In the genomic region with DNA sequence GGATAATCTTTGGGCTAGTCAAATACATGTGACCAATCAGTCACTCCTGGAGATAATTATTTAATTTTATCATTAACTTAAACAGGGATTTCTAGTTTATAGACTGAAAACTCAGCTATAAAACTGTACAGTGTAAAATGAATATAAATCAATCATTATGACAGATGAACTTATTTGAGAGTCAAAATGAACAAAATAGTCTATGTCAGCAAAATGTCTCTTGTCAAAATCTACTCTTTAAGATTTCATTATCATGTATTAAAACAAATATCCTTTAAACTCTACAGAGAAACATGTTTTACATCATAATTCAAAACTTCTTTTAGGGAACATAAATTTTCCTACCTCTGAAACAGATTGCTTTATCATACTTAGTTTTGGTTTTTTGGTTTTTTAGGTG, we compare ENCODE assay signal across 22 mouse cellular contexts. TPM values are rescaled to one million over a fixed set of nuclear protein-coding genes. Genes with fewer than 3 reads are reported as not detected.
A peak's percentile ranks its signal among the peaks of the same experiment; 100 is the strongest.
DNase-seq lines count a peak whose midpoint lies in the region; TF ChIP-seq lines count a peak whose summit lies in the region.
"Had no signal": no experiment of that assay in that cellular context is flagged by ENCODE, and none has a peak within 500 bp of the region (broad histone marks: within the 10 kb centered on the region; RNA-seq: fewer than 3 reads in every experiment).

No protein-coding gene starts in this region.

- H3K9me3 ChIP-seq in CH12.LX (replicated peaks; ENCODE audit: low read length) (no peaks in the 10 kb centered on the region), ES-E14 (ENCODE audit: control insufficient read depth, insufficient read depth, low read depth, low read length) (no peaks in the 10 kb centered on the region), MEL (replicated peaks; ENCODE audit: insufficient read depth, low read length) (no peaks in the 10 kb centered on the region)
- H3K9me3 ChIP-seq: G1E had no signal

- H3K36me3 ChIP-seq in CH12.LX (replicated peaks in 1 of 2; ENCODE audit: control insufficient read depth in 1 of 2, insufficient read depth in 1 of 2, low read length in 1 of 2), result no peaks in the 10 kb centered on the region
- H3K36me3 ChIP-seq in ES-E14 (ENCODE audit: control insufficient read depth, insufficient read depth, low read length, poor library complexity, severe bottlenecking), result no peaks in the 10 kb centered on the region
- peaks cover 0 to 4% of the 10 kb centered on the region in 2 experiments; a peak in 3 of 4 replicates for H3K36me3 ChIP-seq in MEL (ENCODE audit: control insufficient read depth in 1 of 2, insufficient read depth in 2 of 2, low read length in 2 of 2)
- H3K36me3 ChIP-seq: G1E had no signal

- in situ Hi-C loops in CH12.LX (cut with MboI; ENCODE audit: low pct_ligation_motif_present, low pct_unique_long_range_greater_than_20kb, low sequenced_read_pairs) (no loop called here), ES-E14 (cut with MboI; ENCODE audit: low sequenced_read_pairs in 2 of 2, unreplicated experiment in 2 of 2) (no loop called here)

- H3K27me3 ChIP-seq in CH12.LX (replicated peaks) (no peaks in the 10 kb centered on the region), MEL (ENCODE audit: control insufficient read depth in 1 of 2, insufficient read depth in 2 of 2, low read length in 2 of 2) (no peaks in the 10 kb centered on the region)
- H3K27me3 ChIP-seq: Patski had no signal

- H3K9ac ChIP-seq in CH12.LX (ENCODE audit: insufficient read depth, low read depth), result no peak overlapping the region
- H3K9ac ChIP-seq in ES-E14 (ENCODE audit: insufficient read depth, low read depth, low read length, poor library complexity, severe bottlenecking), result no peak overlapping the region
- no peak overlapping the region for H3K9ac ChIP-seq in MEL (ENCODE audit: control insufficient read depth, low read depth, low read length, poor library complexity, severe bottlenecking)

- TF ChIP-seq EP300 in CH12.LX (IDR thresholded peaks at IDR 0.05; ENCODE audit: low read length) (no peak), MEL (IDR thresholded peaks at IDR 0.05; ENCODE audit: low read depth in 1 of 2, low read length in 2 of 2) (no peak)

- H3K79me2 ChIP-seq in CH12.LX (replicated peaks; ENCODE audit: control insufficient read depth, extremely low read depth, insufficient read depth, poor library complexity, severe bottlenecking), result no peaks in the 10 kb centered on the region
- peaks cover 4% of the 10 kb centered on the region; the same call in 1 of the 2 replicates for H3K79me2 ChIP-seq in MEL (ENCODE audit: control insufficient read depth, insufficient read depth, low read length, poor library complexity)

- TF ChIP-seq CTCF in CH12.LX (conservative IDR thresholded peaks at IDR 0.05 in 1 of 2, IDR thresholded peaks at IDR 0.05 in 1 of 2; ENCODE audit: low read depth in 2 of 2, low read length in 2 of 2), result no peak
- no peak for TF ChIP-seq CTCF in MEL (IDR thresholded peaks at IDR 0.05 in 2 of 3, conservative IDR thresholded peaks at IDR 0.05 in 1 of 3; ENCODE audit: control insufficient read depth in 1 of 3, insufficient read depth in 1 of 3, low read depth in 2 of 3, low read length in 3 of 3, poor library complexity in 1 of 3, severe bottlenecking in 1 of 3)

- TF ChIP-seq RAD21 in CH12.LX (IDR thresholded peaks at IDR 0.05; ENCODE audit: low read depth, low read length) (no peak), MEL (IDR thresholded peaks at IDR 0.05; ENCODE audit: low read depth, low read length) (no peak)

- dilution Hi-C loops in CH12.LX (cut with MboI; ENCODE audit: extremely low pct_ligation_motif_present, extremely low pct_unique_long_range_greater_than_20kb, low sequenced_read_pairs), result no loop called here

- H3K4me2 ChIP-seq in CH12.LX (ENCODE audit: insufficient read depth, low read depth, poor library complexity, severe bottlenecking), result no peak overlapping the region

- TF ChIP-seq POLR2A in CH12.LX (IDR thresholded peaks at IDR 0.05; ENCODE audit: low read depth, low read length), result no peak
- TF ChIP-seq POLR2A in MEL (IDR thresholded peaks at IDR 0.05; ENCODE audit: control insufficient read depth in 1 of 2, insufficient read depth in 1 of 2, low read depth in 1 of 2, low read length in 2 of 2, poor library complexity in 1 of 2), result no peak

- no peak for DNase-seq in CH12.LX (ENCODE audit: extremely low read depth)
- DNase-seq in ES-E14 (ENCODE audit: low read depth, low spot score), result no peak
- DNase-seq in MEL (ENCODE audit: low read depth, low spot score), result no peak
- DNase-seq in Muller cell, postnatal 12 days (ENCODE audit: inconsistent ontology term), result no peak
- no peak for DNase-seq in gastrocnemius, postnatal 10 days
- no peak for DNase-seq in cerebellum, postnatal 4 days (ENCODE audit: low spot score in 2 of 2)
- DNase-seq: adrenal gland, adult 2 months; adrenal gland, adult 8-10 months; adrenal gland, postnatal 10 days; adrenal gland, postnatal 14 days; adrenal gland, postnatal 25 days; adrenal gland, postnatal 36 days; B cell, adult 2 months; cerebellum, adult 11 months; cerebellum, adult 11-12 months; cerebellum, adult 18-20 months; cerebellum, adult 2 months; cerebellum, adult 8-10 months; cerebellum, adult 9-10 months; cerebellum, adult 9-11 months had no signal

- no peak overlapping the region for H3K4me3 ChIP-seq in CH12.LX (replicated peaks in 1 of 3; ENCODE audit: low read depth in 2 of 3, low read length in 2 of 3, poor library complexity in 1 of 3)
- H3K4me3 ChIP-seq in ES-E14 (ENCODE audit: insufficient read depth in 1 of 2, low read depth in 1 of 2, low read length in 2 of 2, poor library complexity in 1 of 2, severe bottlenecking in 1 of 2), result no peak overlapping the region
- no peak overlapping the region for H3K4me3 ChIP-seq in MEL (ENCODE audit: control insufficient read depth in 1 of 2, insufficient read depth in 1 of 2, low read depth in 2 of 2, low read length in 2 of 2)

- H3K4me1 ChIP-seq in CH12.LX (ENCODE audit: control insufficient read depth in 1 of 2, insufficient read depth in 2 of 2), result no peaks in the 10 kb centered on the region
- no peaks in the 10 kb centered on the region for H3K4me1 ChIP-seq in ES-E14 (ENCODE audit: control insufficient read depth in 2 of 2, insufficient read depth in 2 of 2, low read length in 2 of 2, poor library complexity in 1 of 2)
- H3K4me1 ChIP-seq in MEL (ENCODE audit: control insufficient read depth in 1 of 2, insufficient read depth in 2 of 2, low read length in 2 of 2), result no peaks in the 10 kb centered on the region; a peak in 1 of 4 replicates

- no peak overlapping the region for H3K27ac ChIP-seq in CH12.LX (ENCODE audit: insufficient read depth, low read depth)
- no peak overlapping the region for H3K27ac ChIP-seq in ES-E14 (ENCODE audit: insufficient read depth, low read depth, low read length, poor library complexity, severe bottlenecking)
- H3K27ac ChIP-seq in MEL (ENCODE audit: control insufficient read depth, low read depth, low read length), result no peak overlapping the region

TF ChIP-seq in CH12.LX, 34 proteins besides CTCF, POLR2A, EP300 and RAD21:
- TF ChIP-seq IRF4 (IDR thresholded peaks at IDR 0.05; ENCODE audit: low read depth, low read length), result no peak
- peak; percentile 65; the same call in 1 of the 2 replicates for TF ChIP-seq MAFK (IDR thresholded peaks at IDR 0.05; ENCODE audit: insufficient replicate concordance, low read length)
- no peak for TF ChIP-seq RCOR1 (conservative IDR thresholded peaks at IDR 0.05; ENCODE audit: low read depth, low read length)
TF ChIP-seq in CH12.LX: peak in this region for 1.

TF ChIP-seq in ES-E14, 5 proteins besides CTCF, POLR2A, EP300 and RAD21:
- TF ChIP-seq HCFC1 (IDR thresholded peaks at IDR 0.05; ENCODE audit: borderline replicate concordance, insufficient read depth, low read length) (no peak), MAFK (IDR thresholded peaks at IDR 0.05; ENCODE audit: insufficient read depth, low read depth, low read length) (0 out of 2 replicates have a peak, but pooled peaks have one; percentile 52)

TF ChIP-seq in MEL, 35 proteins besides CTCF, POLR2A, EP300 and RAD21:
- TF ChIP-seq POLR2AphosphoS2 (IDR thresholded peaks at IDR 0.05; ENCODE audit: low read length) (no peak), NRF1 (IDR thresholded peaks at IDR 0.05; ENCODE audit: insufficient read depth, low read depth, low read length, poor library complexity, severe bottlenecking) (no peak), MAFK (IDR thresholded peaks at IDR 0.05; ENCODE audit: borderline replicate concordance, low read depth, low read length) (peak; percentile 27; the same call in 1 of the 2 replicates)

RNA-seq across cellular contexts. Expression of a gene that starts 20.9 kb away (rescaled TPM):
- total RNA-seq in CH12.LX (2012; rRNA removed) (5.8 and 5.9 TPM in 2 replicates), CH12.LX (2014; rRNA removed) (3.8 and 4.5 TPM in 2 replicates), ES-E14 (2012; rRNA removed) (6.6 and 7.6 TPM in 2 replicates), MEL (2012; rRNA removed) (9.0 and 10.1 TPM in 2 replicates)
- polyA plus RNA-seq in CH12.LX (2012; ENCODE audit: insufficient read length, low read depth) (6.6 and 8.1 TPM in 2 replicates), MEL (2012; ENCODE audit: insufficient read depth in 1 of 2, insufficient read length in 2 of 2, low read depth in 1 of 2, low replicate concordance in 2 of 2, missing spikeins in 1 of 2) (10 to 100 TPM in 1 of 2 experiments, not detected in 1; 22.4 TPM)
- total RNA-seq in gastrocnemius, postnatal 10 days (2021), result 1 to 10 TPM; 5.7 to 6.9 TPM

RNA-seq across cellular contexts. Expression of a gene that starts 54.6 kb away (rescaled TPM):
- total RNA-seq in CH12.LX (2012; rRNA removed) (42.8 and 45.8 TPM in 2 replicates), CH12.LX (2014; rRNA removed) (40.7 and 47.1 TPM in 2 replicates), ES-E14 (2012; rRNA removed) (41.5 and 47.3 TPM in 2 replicates), MEL (2012; rRNA removed) (44.6 and 52.5 TPM in 2 replicates)
- polyA plus RNA-seq in CH12.LX (2012; ENCODE audit: insufficient read length, low read depth) (39.4 and 41.1 TPM in 2 replicates), MEL (2012; ENCODE audit: insufficient read depth in 1 of 2, insufficient read length in 2 of 2, low read depth in 1 of 2, low replicate concordance in 2 of 2, missing spikeins in 1 of 2) (10 to 100 TPM in 1 of 2 experiments, not detected in 1; 42.1 TPM)
- total RNA-seq in gastrocnemius, postnatal 10 days (2021), result 10 to 100 TPM; 41.7 to 53.0 TPM
